In genomic region chr10:76530922-76531321, GRCm38 (mm10) we compare ENCODE assay signal across 8 mouse cellular contexts. TPM values are rescaled to one million over a fixed set of nuclear protein-coding genes. Genes with fewer than 3 reads are reported as not detected.
DNase-seq lines count a peak whose midpoint lies in the region; ATAC-seq and TF ChIP-seq lines count a peak whose summit lies in the region.

No protein-coding gene starts in this region.

- H3K9me3 ChIP-seq in heart, embryonic 16.5 days (replicated peaks; ENCODE audit: control insufficient read depth, low read length) = no peaks in the 10 kb centered on the region
- no peaks in the 10 kb centered on the region for H3K9me3 ChIP-seq in hindbrain, embryonic 16.5 days (ENCODE audit: control insufficient read depth, low read length)
- H3K9me3 ChIP-seq in midbrain, embryonic 14.5 days (ENCODE audit: control insufficient read depth, low read length) = no peaks in the 10 kb centered on the region

- no peaks in the 10 kb centered on the region for H3K27me3 ChIP-seq in heart, embryonic 16.5 days (ENCODE audit: control insufficient read depth, insufficient read depth, low read length)
- H3K27me3 ChIP-seq in hindbrain, embryonic 16.5 days (replicated peaks; ENCODE audit: control insufficient read depth, insufficient read depth, low read length) = no peaks in the 10 kb centered on the region
- H3K27me3 ChIP-seq in midbrain, embryonic 14.5 days (ENCODE audit: control insufficient read depth, insufficient read depth, low read length) = no peaks in the 10 kb centered on the region

- peaks cover 9% of the 10 kb centered on the region; the same call in 1 of the 2 replicates for H3K36me3 ChIP-seq in heart, embryonic 16.5 days (ENCODE audit: control insufficient read depth, insufficient read depth)
- H3K36me3 ChIP-seq in hindbrain, embryonic 16.5 days (ENCODE audit: control insufficient read depth, insufficient read depth, low read length) = peaks cover 7% of the 10 kb centered on the region
- peaks cover 28% of the 10 kb centered on the region for H3K36me3 ChIP-seq in midbrain, embryonic 14.5 days (ENCODE audit: control insufficient read depth, insufficient read depth, low read length)

- 2% methylated on average over 11 of the region's 11 CpGs for WGBS in heart, embryonic 16.5 days
- WGBS in hindbrain, embryonic 16.5 days = 3% methylated on average over 11 of the region's 11 CpGs
- WGBS in midbrain, embryonic 14.5 days = 0% methylated on average over 11 of the region's 11 CpGs

- no peak for DNase-seq in heart, adult 18-20 months
- DNase-seq in midbrain, embryonic 14.5 days = no peak
- no peak for DNase-seq in spleen, postnatal 36 days (ENCODE audit: low spot score in 2 of 2)
- no peak for DNase-seq in adrenal gland, postnatal 25 days
- DNase-seq in gastrocnemius, postnatal 25 days = no peak

- TF ChIP-seq CTCF in bone marrow macrophage, adult 2 months (IDR thresholded peaks at IDR 0.05; ENCODE audit: low read depth, low read length) = no peak

- H3K27ac ChIP-seq in heart, embryonic 16.5 days (ENCODE audit: low read length) = peak overlapping the region; percentile 43; the same call in 1 of the 2 replicates
- H3K27ac ChIP-seq in bone marrow macrophage, adult 2 months (ENCODE audit: insufficient read depth, low read depth, low read length) = no peak overlapping the region
- H3K27ac ChIP-seq in hindbrain, embryonic 16.5 days (ENCODE audit: low read depth, low read length) = peak overlapping the region; percentile 59; the same call in 1 of the 2 replicates
- H3K27ac ChIP-seq in midbrain, embryonic 14.5 days (replicated peaks; ENCODE audit: low read depth, low read length) = peak overlapping the region; percentile 60; the same call in 1 of the 2 replicates

- H3K4me2 ChIP-seq in heart, embryonic 16.5 days (ENCODE audit: low read depth, low read length) = peak overlapping the region; percentile 96
- peak overlapping the region; percentile 89 for H3K4me2 ChIP-seq in hindbrain, embryonic 16.5 days (ENCODE audit: low read length)
- peak overlapping the region; percentile 74 for H3K4me2 ChIP-seq in midbrain, embryonic 14.5 days (ENCODE audit: low read length)

- TF ChIP-seq POLR2A in bone marrow macrophage, adult 2 months (IDR thresholded peaks at IDR 0.05; ENCODE audit: borderline replicate concordance, low read depth, low read length) = no peak

- H3K4me1 ChIP-seq in heart, embryonic 16.5 days (ENCODE audit: control insufficient read depth, insufficient read depth, low read length) = peaks cover 6% of the 10 kb centered on the region
- H3K4me1 ChIP-seq in bone marrow macrophage, adult 2 months (ENCODE audit: control insufficient read depth, insufficient read depth, low read length) = peaks cover 13% of the 10 kb centered on the region; the same call in 1 of the 2 replicates
- peaks cover 15% of the 10 kb centered on the region for H3K4me1 ChIP-seq in hindbrain, embryonic 16.5 days (ENCODE audit: control insufficient read depth, insufficient read depth, low read depth, low read length)
- peaks cover 22% of the 10 kb centered on the region for H3K4me1 ChIP-seq in midbrain, embryonic 14.5 days (ENCODE audit: control insufficient read depth, insufficient read depth, low read length)

- H3K9ac ChIP-seq in heart, embryonic 16.5 days (ENCODE audit: low read length) = peak overlapping the region; percentile 70
- H3K9ac ChIP-seq in hindbrain, embryonic 16.5 days (ENCODE audit: low read depth, low read length) = peak overlapping the region; percentile 67
- H3K9ac ChIP-seq in midbrain, embryonic 14.5 days (replicated peaks; ENCODE audit: low read length) = peak overlapping the region; percentile 59; the same call in 1 of the 2 replicates

- ATAC-seq in heart, embryonic 16.5 days (replicated peaks; ENCODE audit: extremely low read depth, insufficient read depth, low FRiP score) = no peak; the same call in 1 of the 2 replicates
- no peak for ATAC-seq in hindbrain, embryonic 16.5 days
- no peak; the same call in 1 of the 2 replicates for ATAC-seq in midbrain, embryonic 14.5 days (ENCODE audit: low FRiP score, low TSS enrichment)

- H3K4me3 ChIP-seq in heart, embryonic 16.5 days (ENCODE audit: low read length) = peak overlapping the region; percentile 83
- peak overlapping the region; percentile 75 for H3K4me3 ChIP-seq in bone marrow macrophage, adult 2 months (ENCODE audit: insufficient read depth, low read length)
- peak overlapping the region; percentile 66 for H3K4me3 ChIP-seq in hindbrain, embryonic 16.5 days (ENCODE audit: low read length)
- peak overlapping the region; percentile 73 for H3K4me3 ChIP-seq in midbrain, embryonic 14.5 days (replicated peaks; ENCODE audit: low read depth, low read length)

RNA-seq across cellular contexts. Expression of gene Lss, which starts 0.5 kb away (rescaled TPM):
- 8.0 and 8.2 TPM in 2 replicates for polyA plus RNA-seq in heart, embryonic 16.5 days (2015; fragmentation: Nextera tagmentation; extraction: Ambion mirVana)
- 1 to 10 TPM; 7.1 to 8.0 TPM for total RNA-seq in heart, adult 18-20 months (2021)
- polyA plus RNA-seq in bone marrow macrophage, adult 2 months (2012; ENCODE audit: insufficient read depth, insufficient read length, missing spikeins) = 10.9 and 11.0 TPM in 2 replicates
- 41.6 and 50.7 TPM in 2 replicates for polyA plus RNA-seq in hindbrain, embryonic 16.5 days (2015; fragmentation: Nextera tagmentation; extraction: Ambion mirVana)
- polyA plus RNA-seq in midbrain, embryonic 14.5 days (2014; fragmentation: Nextera tagmentation; extraction: Ambion mirVana) = 36.8 and 45.9 TPM in 2 replicates
- 116 and 134 TPM in 2 replicates for total RNA-seq in adrenal gland, postnatal 25 days (2021)
- 1 to 10 TPM; 4.2 to 4.9 TPM for total RNA-seq in gastrocnemius, postnatal 25 days (2021)

RNA-seq across cellular contexts. Expression of gene Spatc1l, which starts 31.1 kb away (rescaled TPM):
- polyA plus RNA-seq in heart, embryonic 16.5 days (2015; fragmentation: Nextera tagmentation; extraction: Ambion mirVana) = 0.13 TPM in 1 of 2 replicates, not detected in the other
- not detected for total RNA-seq in heart, adult 18-20 months (2021)
- not detected in 2 replicates for polyA plus RNA-seq in bone marrow macrophage, adult 2 months (2012; ENCODE audit: insufficient read depth, insufficient read length, missing spikeins)
- polyA plus RNA-seq in hindbrain, embryonic 16.5 days (2015; fragmentation: Nextera tagmentation; extraction: Ambion mirVana) = 0.14 TPM in 1 of 2 replicates, not detected in the other
- not detected in 2 replicates for polyA plus RNA-seq in midbrain, embryonic 14.5 days (2014; fragmentation: Nextera tagmentation; extraction: Ambion mirVana)
- not detected in 2 replicates for total RNA-seq in adrenal gland, postnatal 25 days (2021)
- total RNA-seq in gastrocnemius, postnatal 25 days (2021) = not detected

RNA-seq across cellular contexts. Expression of gene Ftcd, which starts 44.5 kb away (rescaled TPM):
- polyA plus RNA-seq in heart, embryonic 16.5 days (2015; fragmentation: Nextera tagmentation; extraction: Ambion mirVana) = 3.5 and 4.0 TPM in 2 replicates
- not detected for total RNA-seq in heart, adult 18-20 months (2021)
- not detected in 2 replicates for polyA plus RNA-seq in bone marrow macrophage, adult 2 months (2012; ENCODE audit: insufficient read depth, insufficient read length, missing spikeins)
- 0.08 and 0.10 TPM in 2 replicates for polyA plus RNA-seq in hindbrain, embryonic 16.5 days (2015; fragmentation: Nextera tagmentation; extraction: Ambion mirVana)
- polyA plus RNA-seq in midbrain, embryonic 14.5 days (2014; fragmentation: Nextera tagmentation; extraction: Ambion mirVana) = not detected in 2 replicates
- 2.1 TPM in 1 of 2 replicates, not detected in the other for total RNA-seq in adrenal gland, postnatal 25 days (2021)
- total RNA-seq in gastrocnemius, postnatal 25 days (2021) = not detected
